Mouse (Mus musculus) ES-Bruce4 (cell line): Measurements from ENCODE around the gene Slc39a5.

Experiments
- CTCF ChIP-seq: IDR thresholded peaks from one replicate; pipeline ENCODE4 v1.8.1; 2011; ENCODE audit warnings: low read depth, low read length
- EP300 ChIP-seq: IDR thresholded peaks from 2 replicates; pipeline ENCODE4 v1.6.1; 2011; ENCODE audit warnings: low read depth, low read length; ENCODE audit not compliant: insufficient read depth
- POLR2A ChIP-seq: IDR thresholded peaks from one replicate; pipeline ENCODE4 v1.8.1; 2011; ENCODE audit warnings: low read length; ENCODE audit not compliant: insufficient read depth

- TF ChIP-seq CTCF (no peak), POLR2A (no peak), EP300 (no peak)
Measured at GRCm38 (mm10) chr10:128379260-128379659, 21.8 kb downstream of the Slc39a5 start.
